Mouse (Mus musculus): ENCODE data around the gene Cdc42ep2. TPM values are rescaled to one million over a fixed set of nuclear protein-coding genes. Genes with fewer than 3 reads are reported as not detected.

Cdc42ep2 gene
- total and polyA plus RNA-seq, 3 experiments = 0.13 to 0.25 (median 0.20) TPM

DNA sequence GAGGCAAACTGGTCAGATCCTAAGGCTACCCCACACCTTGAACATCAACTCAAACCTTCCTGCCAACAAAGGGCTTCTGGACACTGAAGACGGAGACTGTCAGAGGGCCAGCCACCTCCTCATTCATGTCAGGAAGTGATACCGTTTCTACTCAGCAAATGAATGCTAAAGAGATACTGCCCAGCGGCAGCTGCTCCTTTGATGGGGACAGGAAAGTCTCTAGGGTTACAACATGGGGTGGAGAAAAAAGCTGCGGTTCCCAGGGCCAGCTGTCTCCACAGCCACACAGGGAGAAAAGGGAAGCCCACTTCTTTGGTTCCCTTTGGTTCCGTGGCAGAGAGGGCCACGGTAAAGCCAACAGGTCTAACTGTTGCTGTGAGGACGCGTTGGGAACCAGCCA is 19.5 kb upstream of the Cdc42ep2 start:
- in situ Hi-C loops (cut with MboI; ENCODE audit: low pct_ligation_motif_present, low pct_unique_long_range_greater_than_20kb, low sequenced_read_pairs) = no loop called here
- no peak for DNase-seq (ENCODE audit: extremely low read depth)
- Histone ChIP-seq H3K27ac (ENCODE audit: insufficient read depth, low read depth) (no peak overlapping the region), H3K4me2 (ENCODE audit: insufficient read depth, low read depth, poor library complexity, severe bottlenecking) (no peak overlapping the region), H3K36me3 (replicated peaks in 1 of 2; ENCODE audit: control insufficient read depth in 1 of 2, insufficient read depth in 1 of 2, low read length in 1 of 2) (peaks cover 74 to 96% of the 10 kb centered on the region in 2 experiments), H3K9ac (ENCODE audit: insufficient read depth, low read depth) (no peak overlapping the region), H3K9me3 (replicated peaks; ENCODE audit: low read length) (no peaks in the 10 kb centered on the region), H3K4me1 (ENCODE audit: control insufficient read depth in 1 of 2, insufficient read depth in 2 of 2) (peaks cover 0 to 12% of the 10 kb centered on the region in 2 experiments; a peak in 2 of 4 replicates), H3K27me3 (replicated peaks) (no peaks in the 10 kb centered on the region), H3K4me3 (replicated peaks in 1 of 3; ENCODE audit: low read depth in 2 of 3, low read length in 2 of 3, poor library complexity in 1 of 3) (no peak overlapping the region), H3K79me2 (replicated peaks; ENCODE audit: control insufficient read depth, extremely low read depth, insufficient read depth, poor library complexity, severe bottlenecking) (no peaks in the 10 kb centered on the region)
- no peak for TF ChIP-seq TCF12 (IDR thresholded peaks at IDR 0.05; ENCODE audit: low read depth, low read length)
- no peak for TF ChIP-seq ZC3H11A (IDR thresholded peaks at IDR 0.05; ENCODE audit: low read depth, low read length)
- no peak for TF ChIP-seq ETS1 (conservative IDR thresholded peaks at IDR 0.05; ENCODE audit: low read depth, low read length)
- TF ChIP-seq BHLHE40 (IDR thresholded peaks at IDR 0.05; ENCODE audit: low read depth, low read length) = no peak
- dilution Hi-C loops (cut with MboI; ENCODE audit: extremely low pct_ligation_motif_present, extremely low pct_unique_long_range_greater_than_20kb, low sequenced_read_pairs) = no loop called here

GRCm38 (mm10) chr19:5943404-5943803 is 18.8 kb upstream of the Cdc42ep2 start:
- Histone ChIP-seq H3K9ac (ENCODE audit: insufficient read depth, low read depth) (no peak overlapping the region), H3K27me3 (replicated peaks) (no peaks in the 10 kb centered on the region), H3K4me1 (ENCODE audit: control insufficient read depth in 1 of 2, insufficient read depth in 2 of 2) (peaks cover 0 to 12% of the 10 kb centered on the region in 2 experiments; a peak in 2 of 4 replicates), H3K79me2 (replicated peaks; ENCODE audit: control insufficient read depth, extremely low read depth, insufficient read depth, poor library complexity, severe bottlenecking) (no peaks in the 10 kb centered on the region), H3K9me3 (replicated peaks; ENCODE audit: low read length) (no peaks in the 10 kb centered on the region), H3K36me3 (replicated peaks in 1 of 2; ENCODE audit: control insufficient read depth in 1 of 2, insufficient read depth in 1 of 2, low read length in 1 of 2) (peaks cover 74 to 93% of the 10 kb centered on the region in 2 experiments), H3K4me3 (replicated peaks in 1 of 3; ENCODE audit: low read depth in 2 of 3, low read length in 2 of 3, poor library complexity in 1 of 3) (no peak overlapping the region), H3K27ac (ENCODE audit: insufficient read depth, low read depth) (no peak overlapping the region), H3K4me2 (ENCODE audit: insufficient read depth, low read depth, poor library complexity, severe bottlenecking) (no peak overlapping the region)
- in situ Hi-C loops (cut with MboI; ENCODE audit: low pct_ligation_motif_present, low pct_unique_long_range_greater_than_20kb, low sequenced_read_pairs) = no loop called here
- DNase-seq (ENCODE audit: extremely low read depth) = no peak
- dilution Hi-C loops (cut with MboI; ENCODE audit: extremely low pct_ligation_motif_present, extremely low pct_unique_long_range_greater_than_20kb, low sequenced_read_pairs) = no loop called here
- TF ChIP-seq BHLHE40 (IDR thresholded peaks at IDR 0.05; ENCODE audit: low read depth, low read length) = no peak
- no peak for TF ChIP-seq MAZ (IDR thresholded peaks at IDR 0.05; ENCODE audit: low read depth, low read length)
- no peak for TF ChIP-seq JUN (IDR thresholded peaks at IDR 0.05; ENCODE audit: insufficient read depth, low read depth, low read length)
- TF ChIP-seq UBTF (IDR thresholded peaks at IDR 0.05; ENCODE audit: low read depth, low read length) = no peak
- TF ChIP-seq JUND (conservative IDR thresholded peaks at IDR 0.05; ENCODE audit: low read depth, low read length) = no peak
- no peak for TF ChIP-seq CTCF (conservative IDR thresholded peaks at IDR 0.05 in 1 of 2, IDR thresholded peaks at IDR 0.05 in 1 of 2; ENCODE audit: low read depth in 2 of 2, low read length in 2 of 2)
- no peak for TF ChIP-seq MEF2A (IDR thresholded peaks at IDR 0.05; ENCODE audit: borderline replicate concordance, low read depth, low read length)
- no peak for TF ChIP-seq SMC3 (IDR thresholded peaks at IDR 0.05; ENCODE audit: low read depth, low read length)
- no peak for TF ChIP-seq ZKSCAN1 (IDR thresholded peaks at IDR 0.05; ENCODE audit: borderline replicate concordance, low read depth, low read length)
- no peak for TF ChIP-seq HCFC1 (IDR thresholded peaks at IDR 0.05; ENCODE audit: low read depth, low read length)

DNA sequence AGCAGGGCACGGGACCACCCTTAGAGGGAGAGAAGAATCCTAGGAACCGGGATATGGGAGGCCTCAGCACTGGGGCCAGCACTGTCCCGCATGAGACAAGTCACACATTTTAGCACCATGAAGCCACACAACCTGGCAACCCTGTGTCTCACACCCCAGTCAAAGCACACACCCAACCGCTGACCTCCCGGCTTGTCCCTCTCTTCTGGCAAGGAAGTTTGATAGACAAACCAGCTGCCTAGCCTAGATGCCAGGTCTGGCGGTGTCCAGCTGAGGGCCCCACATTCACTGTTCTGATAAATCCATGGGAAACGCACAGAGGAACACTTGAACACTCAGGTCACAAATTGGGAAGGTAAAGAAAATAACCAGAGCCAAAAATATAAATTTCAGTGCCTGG is 18.0 kb upstream of the Cdc42ep2 start:
- TF ChIP-seq MAZ (IDR thresholded peaks at IDR 0.05; ENCODE audit: low read depth, low read length) = no peak
- no peak for TF ChIP-seq TCF12 (IDR thresholded peaks at IDR 0.05; ENCODE audit: low read depth, low read length)
- TF ChIP-seq USF2 (conservative IDR thresholded peaks at IDR 0.05; ENCODE audit: low read depth, low read length) = no peak
- TF ChIP-seq SMC3 (IDR thresholded peaks at IDR 0.05; ENCODE audit: low read depth, low read length) = no peak
- TF ChIP-seq RCOR1 (conservative IDR thresholded peaks at IDR 0.05; ENCODE audit: low read depth, low read length) = no peak
- no peak for TF ChIP-seq POLR2AphosphoS2 (IDR thresholded peaks at IDR 0.05; ENCODE audit: low read depth, low read length)
- TF ChIP-seq MAFK (IDR thresholded peaks at IDR 0.05; ENCODE audit: insufficient replicate concordance, low read length) = no peak
- TF ChIP-seq GABPA (IDR thresholded peaks at IDR 0.05; ENCODE audit: insufficient replicate concordance, low read depth, low read length) = no peak
- TF ChIP-seq PAX5 (IDR thresholded peaks at IDR 0.05; ENCODE audit: low read length) = no peak
- no peak for TF ChIP-seq POLR2A (IDR thresholded peaks at IDR 0.05; ENCODE audit: low read depth, low read length)
- no peak for TF ChIP-seq ETS1 (conservative IDR thresholded peaks at IDR 0.05; ENCODE audit: low read depth, low read length)
- no peak for TF ChIP-seq MAX (IDR thresholded peaks at IDR 0.05; ENCODE audit: low read length)
- TF ChIP-seq MYC (IDR thresholded peaks at IDR 0.05; ENCODE audit: low read depth, low read length) = no peak
- no peak for TF ChIP-seq HCFC1 (IDR thresholded peaks at IDR 0.05; ENCODE audit: low read depth, low read length)
- peaks cover 0 to 12% of the 10 kb centered on the region in 2 experiments; a peak in 2 of 4 replicates for H3K4me1 ChIP-seq (ENCODE audit: control insufficient read depth in 1 of 2, insufficient read depth in 2 of 2)
- dilution Hi-C loops (cut with MboI; ENCODE audit: extremely low pct_ligation_motif_present, extremely low pct_unique_long_range_greater_than_20kb, low sequenced_read_pairs) = no loop called here

More for the DNA sequence above, 18.0 kb upstream of the Cdc42ep2 start:
- Histone ChIP-seq H3K9ac (ENCODE audit: insufficient read depth, low read depth) (no peak overlapping the region), H3K36me3 (replicated peaks in 1 of 2; ENCODE audit: control insufficient read depth in 1 of 2, insufficient read depth in 1 of 2, low read length in 1 of 2) (peaks cover 67 to 93% of the 10 kb centered on the region in 2 experiments), H3K27me3 (replicated peaks) (no peaks in the 10 kb centered on the region), H3K4me3 (replicated peaks in 1 of 3; ENCODE audit: low read depth in 2 of 3, low read length in 2 of 3, poor library complexity in 1 of 3) (no peak overlapping the region), H3K9me3 (replicated peaks; ENCODE audit: low read length) (no peaks in the 10 kb centered on the region), H3K27ac (ENCODE audit: insufficient read depth, low read depth) (no peak overlapping the region), H3K79me2 (replicated peaks; ENCODE audit: control insufficient read depth, extremely low read depth, insufficient read depth, poor library complexity, severe bottlenecking) (no peaks in the 10 kb centered on the region), H3K4me2 (ENCODE audit: insufficient read depth, low read depth, poor library complexity, severe bottlenecking) (no peak overlapping the region)
- no peak for DNase-seq (ENCODE audit: extremely low read depth)
- in situ Hi-C loops (cut with MboI; ENCODE audit: low pct_ligation_motif_present, low pct_unique_long_range_greater_than_20kb, low sequenced_read_pairs) = no loop called here
